Mouse (Mus musculus) MEL (cell line): ENCODE measurements at regions not wholly inside any gene's neighbourhood (a gene's known extent, or its start where the extent isn't known, plus 50 kb on each side); places are given as distances from the start of the nearest gene placed in this dataset.

Experiments used
- POLR2A ChIP-seq, 2 experiments: IDR thresholded peaks; 2 replicates each; pipeline ENCODE4 v1.6.1; 2011 to 2012; ENCODE audit warnings: low read length in 2 of 2, mild to moderate bottlenecking in 2 of 2, control low read depth in 1 of 2, improper control_type of control experiment in 1 of 2, low read depth in 1 of 2, moderate library complexity in 1 of 2; ENCODE audit not compliant: control insufficient read depth in 1 of 2, insufficient read depth in 1 of 2, poor library complexity in 1 of 2
- SIN3A ChIP-seq: IDR thresholded peaks from 2 replicates; pipeline ENCODE4 v1.6.1; 2012; ENCODE audit warnings: low read length, improper control_type of control experiment, inconsistent platforms

DNA sequence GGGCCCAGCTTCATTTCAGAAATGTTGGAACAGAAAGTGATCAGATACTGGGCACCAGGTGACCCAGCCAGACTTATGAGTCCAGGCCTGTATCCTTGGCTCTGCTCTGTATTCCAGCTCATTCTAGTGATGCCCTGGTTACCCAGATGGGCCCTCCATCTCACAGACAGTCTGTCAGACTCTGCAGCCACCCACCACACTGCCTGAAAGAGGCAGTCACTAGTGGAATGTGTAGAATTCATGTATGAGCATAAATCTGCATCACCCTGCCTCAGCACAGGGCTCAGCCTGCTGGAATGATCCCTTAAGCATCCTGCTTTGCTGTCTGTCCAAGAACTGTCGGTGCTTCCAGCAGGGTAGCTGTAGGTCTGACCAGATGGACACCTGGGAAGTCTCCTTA lies 51.8 kb upstream of the Nectin1 start:
- TF ChIP-seq POLR2A (IDR thresholded peaks at IDR 0.05; ENCODE audit: control insufficient read depth in 1 of 2, insufficient read depth in 1 of 2, low read depth in 1 of 2, low read length in 2 of 2, poor library complexity in 1 of 2) (no peak), SIN3A (no peak)
